Mouse (Mus musculus) hindbrain, embryonic 11.5 days (tissue): ENCODE results near the gene Lhfp. TPM values are rescaled to one million over a fixed set of nuclear protein-coding genes. Genes with fewer than 3 reads are reported as not detected.

Source experiments
- ATAC-seq: fragments of 200-750 bp; cut with Nextera tagmentation; 2 replicates; pipeline ENCODE4 v1.8.0; 2017; ENCODE audit warnings: mild to moderate bottlenecking, moderate TSS enrichment, moderate library complexity; ENCODE audit not compliant: low FRiP score
- DNase-seq: peaks from one replicate; pipeline ENCODE4 v3.0.0-alpha.2; 2015; ENCODE audit warnings: low spot score
- H3K27ac ChIP-seq: fragments of 300-500 bp; sonication (generic); 2 replicates; pipeline ENCODE4 v1.5.1; 2014; ENCODE audit warnings: mild to moderate bottlenecking, low read depth, low read length
- H3K27me3 ChIP-seq: fragments of 300-500 bp; sonication (generic); 2 replicates; pipeline ENCODE4 v1.6.1; 2014; ENCODE audit warnings: mild to moderate bottlenecking, low read length, moderate library complexity, mixed read lengths; ENCODE audit not compliant: control insufficient read depth, insufficient read depth
- H3K36me3 ChIP-seq: fragments of 300-500 bp; sonication (generic); 2 replicates; pipeline ENCODE4 v1.6.1; 2014; ENCODE audit warnings: mild to moderate bottlenecking, low read length, moderate library complexity, mixed read lengths; ENCODE audit not compliant: control insufficient read depth, insufficient read depth
- H3K4me1 ChIP-seq: fragments of 300-500 bp; sonication (generic); replicated peaks from 2 replicates; pipeline ENCODE4 v1.6.1; 2014; ENCODE audit warnings: low read length, mixed read lengths; ENCODE audit not compliant: control insufficient read depth, insufficient read depth
- H3K4me2 ChIP-seq: fragments of 300-500 bp; sonication (generic); replicated peaks from 2 replicates; pipeline ENCODE4 v1.6.1; 2014; ENCODE audit warnings: mild to moderate bottlenecking, low read depth, low read length
- H3K4me3 ChIP-seq: fragments of 300-500 bp; sonication (generic); 2 replicates; pipeline ENCODE4 v1.5.1; 2014; ENCODE audit warnings: low read depth, low read length
- H3K9ac ChIP-seq: fragments of 300-500 bp; sonication (generic); 2 replicates; pipeline ENCODE4 v1.6.1; 2014; ENCODE audit warnings: low read depth, low read length
- H3K9me3 ChIP-seq: fragments of 300-500 bp; sonication (generic); 2 replicates; pipeline ENCODE4 v1.6.1; 2016; ENCODE audit warnings: low read length; ENCODE audit not compliant: control insufficient read depth
- WGBS: fragments of 180-500 bp; shearing (Covaris S2); extraction: QIAGEN DNeasy Blood & Tissue Kit; methylation state at CpG from one replicate; pipeline ENCODE4 v1.1.7; 2014; 5-methylcytosine and 5-hydroxymethylcytosine counted together
- polyA plus RNA-seq: library from polyadenylated mRNA; unstranded; fragments of >200 nt; fragmentation: Nextera tagmentation; extraction: Ambion mirVana; gene quantifications from 2 replicates; pipeline ENCODE4 v1.2.1, GENCODE M21; 2014

The Lhfp gene
- polyA plus RNA-seq, 1 experiment from 2014 or later = 45.2 TPM

- peaks cover 12% of the 10 kb centered on the region; the same call in 1 of the 2 replicates for H3K4me1 ChIP-seq
- H3K9me3 ChIP-seq = no peaks in the 10 kb centered on the region
- no peak overlapping the region for H3K4me2 ChIP-seq
- H3K9ac ChIP-seq = no peak overlapping the region
- peak overlapping the region; percentile 67 for H3K27ac ChIP-seq
- WGBS = 9% methylated on average over 4 of the region's 4 CpGs
- ATAC-seq = peak; percentile 78
- no peaks in the 10 kb centered on the region for H3K36me3 ChIP-seq
- no peak overlapping the region for H3K4me3 ChIP-seq
- DNase-seq = peak; percentile 64
- 0 out of 2 replicates have a peak, but pooled peaks cover 2% of the 10 kb centered on the region for H3K27me3 ChIP-seq
Observed at GRCm38 (mm10) chr3:53207225-53207528, 165.8 kb downstream of the Lhfp start.

GRCm38 (mm10) chr3:53210691-53211526 lies 169.6 kb downstream of the Lhfp start:
- Histone ChIP-seq H3K36me3 (no peaks in the 10 kb centered on the region), H3K4me3 (no peak overlapping the region), H3K9me3 (no peaks in the 10 kb centered on the region), H3K4me1 (peaks cover 7% of the 10 kb centered on the region; the same call in 1 of the 2 replicates), H3K9ac (no peak overlapping the region), H3K27me3 (no peaks in the 10 kb centered on the region), H3K4me2 (no peak overlapping the region), H3K27ac (peak overlapping the region; percentile 58)
- ATAC-seq = peak; percentile 31; the same call in 1 of the 2 replicates
- DNase-seq = peak; percentile 41
- WGBS = 44% methylated on average over 10 of the region's 10 CpGs

GRCm38 (mm10) chr3:53212599-53212998 lies 171.3 kb downstream of the Lhfp start:
- Histone ChIP-seq H3K9ac (no peak overlapping the region), H3K36me3 (no peaks in the 10 kb centered on the region), H3K4me3 (no peak overlapping the region), H3K4me1 (peaks cover 2% of the 10 kb centered on the region; the same call in 1 of the 2 replicates), H3K27ac (no peak overlapping the region), H3K4me2 (no peak overlapping the region), H3K9me3 (no peaks in the 10 kb centered on the region), H3K27me3 (no peaks in the 10 kb centered on the region)
- ATAC-seq (no peak), DNase-seq (no peak)
- WGBS = 86% methylated on average over 2 of the region's 2 CpGs

- Histone ChIP-seq H3K36me3 (no peaks in the 10 kb centered on the region), H3K9me3 (no peaks in the 10 kb centered on the region), H3K4me1 (peaks cover 2% of the 10 kb centered on the region; the same call in 1 of the 2 replicates), H3K4me2 (no peak overlapping the region), H3K4me3 (no peak overlapping the region), H3K9ac (no peak overlapping the region), H3K27ac (no peak overlapping the region), H3K27me3 (no peaks in the 10 kb centered on the region)
- DNase-seq = no peak
- 87% methylated on average over 3 of the region's 3 CpGs for WGBS
- ATAC-seq = no peak
Observed at GRCm38 (mm10) chr3:53213346-53213745, 172.0 kb downstream of the Lhfp start.

GRCm38 (mm10) chr3:53213746-53214271 lies 172.5 kb downstream of the Lhfp start:
- Histone ChIP-seq H3K9me3 (no peaks in the 10 kb centered on the region), H3K9ac (no peak overlapping the region), H3K4me2 (no peak overlapping the region), H3K36me3 (no peaks in the 10 kb centered on the region), H3K27ac (no peak overlapping the region), H3K4me3 (no peak overlapping the region), H3K4me1 (peaks cover 2% of the 10 kb centered on the region; the same call in 1 of the 2 replicates), H3K27me3 (no peaks in the 10 kb centered on the region)
- DNase-seq (no peak), ATAC-seq (no peak)
- 64% methylated on average over 7 of the region's 7 CpGs for WGBS

GRCm38 (mm10) chr3:53214386-53214785 lies 173.1 kb downstream of the Lhfp start:
- H3K4me3 ChIP-seq = no peak overlapping the region
- no peaks in the 10 kb centered on the region for H3K9me3 ChIP-seq
- H3K4me2 ChIP-seq = no peak overlapping the region
- ATAC-seq = no peak
- no peaks in the 10 kb centered on the region for H3K36me3 ChIP-seq
- H3K4me1 ChIP-seq = peaks cover 2% of the 10 kb centered on the region; the same call in 1 of the 2 replicates
- WGBS = 71% methylated on average over 4 of the region's 4 CpGs
- no peak for DNase-seq
- no peaks in the 10 kb centered on the region for H3K27me3 ChIP-seq
- no peak overlapping the region for H3K9ac ChIP-seq
- H3K27ac ChIP-seq = no peak overlapping the region

- 78% methylated on average over 5 of the region's 5 CpGs for WGBS
- DNase-seq = no peak
- H3K27me3 ChIP-seq = no peaks in the 10 kb centered on the region
- no peaks in the 10 kb centered on the region for H3K36me3 ChIP-seq
- no peaks in the 10 kb centered on the region for H3K9me3 ChIP-seq
- H3K27ac ChIP-seq = no peak overlapping the region
- H3K4me1 ChIP-seq = no peaks in the 10 kb centered on the region; the same call in 1 of the 2 replicates
- no peak overlapping the region for H3K4me3 ChIP-seq
- no peak for ATAC-seq
- no peak overlapping the region for H3K4me2 ChIP-seq
- H3K9ac ChIP-seq = no peak overlapping the region
Observed at GRCm38 (mm10) chr3:53217697-53218096, 176.4 kb downstream of the Lhfp start.

GRCm38 (mm10) chr3:53221531-53222272 lies 180.4 kb downstream of the Lhfp start:
- 78% methylated on average over 5 of the region's 5 CpGs for WGBS
- H3K9ac ChIP-seq = no peak overlapping the region
- ATAC-seq (no peak), DNase-seq (no peak)
- H3K9me3 ChIP-seq = no peaks in the 10 kb centered on the region
- H3K4me2 ChIP-seq = no peak overlapping the region
- H3K27me3 ChIP-seq = no peaks in the 10 kb centered on the region
- H3K27ac ChIP-seq = no peak overlapping the region
- H3K36me3 ChIP-seq = no peaks in the 10 kb centered on the region
- H3K4me3 ChIP-seq = no peak overlapping the region
- no peaks in the 10 kb centered on the region for H3K4me1 ChIP-seq
